Mouse (Mus musculus) stomach, postnatal 0 days (tissue): ENCODE data around the gene Etv5. TPM values are rescaled to one million over a fixed set of nuclear protein-coding genes. Genes with fewer than 3 reads are reported as not detected.
A peak's percentile ranks its signal among the peaks of the same experiment; 100 is the strongest.

Experiments
- ATAC-seq: fragments of 200-750 bp; cut with Nextera tagmentation; 2 replicates; pipeline ENCODE4 v1.8.0; 2017; ENCODE audit not compliant: low FRiP score, low TSS enrichment
- DNase-seq: peaks from one replicate; pipeline ENCODE4 v3.0.0-alpha.2; 2016; ENCODE audit warnings: low spot score
- H3K27ac ChIP-seq: fragments of 300-500 bp; sonication (generic); replicated peaks from 2 replicates; pipeline ENCODE4 v1.5.1; 2014; ENCODE audit warnings: mild to moderate bottlenecking, control low read depth
- H3K27me3 ChIP-seq: fragments of 300-500 bp; sonication (generic); 2 replicates; pipeline ENCODE4 v1.6.1; 2014; ENCODE audit warnings: low read length; ENCODE audit not compliant: control insufficient read depth, insufficient read depth
- H3K36me3 ChIP-seq: fragments of 300-500 bp; sonication (generic); 2 replicates; pipeline ENCODE4 v1.6.1; 2014; ENCODE audit warnings: low read length, mixed read lengths; ENCODE audit not compliant: control insufficient read depth, insufficient read depth
- H3K4me1 ChIP-seq: fragments of 300-500 bp; sonication (generic); replicated peaks from 2 replicates; pipeline ENCODE4 v1.6.1; 2014; ENCODE audit warnings: antibody characterized with exemption; ENCODE audit not compliant: control insufficient read depth, insufficient read depth
- H3K4me2 ChIP-seq: fragments of 300-500 bp; sonication (generic); replicated peaks from 2 replicates; pipeline ENCODE4 v1.6.1; 2014; ENCODE audit warnings: low read depth, mild to moderate bottlenecking, control low read depth, moderate library complexity
- H3K4me3 ChIP-seq: fragments of 300-500 bp; sonication (generic); 2 replicates; pipeline ENCODE4 v1.5.1; 2014; ENCODE audit warnings: low read depth, low read length, control low read depth
- H3K9ac ChIP-seq: fragments of 300-500 bp; sonication (generic); 2 replicates; pipeline ENCODE4 v1.6.1; 2014; ENCODE audit warnings: mild to moderate bottlenecking, low read length, control low read depth, mixed read lengths
- H3K9me3 ChIP-seq: fragments of 300-500 bp; sonication (generic); 2 replicates; pipeline ENCODE4 v1.6.1; 2016; ENCODE audit warnings: low read length; ENCODE audit not compliant: control insufficient read depth
- CTCF ChIP-seq: IDR thresholded peaks from 2 replicates; pipeline ENCODE4 v1.5.1; 2016; ENCODE audit warnings: antibody characterized with exemption, low read depth, mild to moderate bottlenecking, moderate library complexity
- EP300 ChIP-seq: optimal IDR thresholded peaks from 2 replicates; pipeline ENCODE3; 2016; ENCODE audit warnings: antibody characterized with exemption
- WGBS: fragments of 180-500 bp; shearing (Covaris S2); extraction: QIAGEN DNeasy Blood & Tissue Kit; methylation state at CpG from one replicate; pipeline ENCODE4 v1.1.7; 2014; 5-methylcytosine and 5-hydroxymethylcytosine counted together
- polyA plus RNA-seq: library from polyadenylated mRNA; unstranded; fragments of >200 nt; fragmentation: Nextera tagmentation; extraction: Ambion mirVana; gene quantifications from 2 replicates; pipeline ENCODE4 v1.2.1, GENCODE M21; 2015

Etv5 gene
- polyA plus RNA-seq, 1 experiment from 2014 or later = 6.0 TPM

- ATAC-seq = no peak
- no peak for TF ChIP-seq EP300
- no peak for TF ChIP-seq CTCF
- H3K4me1 ChIP-seq = no peaks in the 10 kb centered on the region
- WGBS = 68% methylated on average over 11 of the region's 11 CpGs
- H3K27me3 ChIP-seq = no peaks in the 10 kb centered on the region
- DNase-seq = no peak
- H3K4me2 ChIP-seq = no peak overlapping the region
- H3K9ac ChIP-seq = no peak overlapping the region
- H3K27ac ChIP-seq = no peak overlapping the region
- no peaks in the 10 kb centered on the region for H3K9me3 ChIP-seq
- no peak overlapping the region for H3K4me3 ChIP-seq
- no peaks in the 10 kb centered on the region for H3K36me3 ChIP-seq
These were observed 26.9 kb upstream of the Etv5 start for GRCm38 (mm10) chr16:22466381-22466780.

GRCm38 (mm10) chr16:22462220-22462619 lies 22.7 kb upstream of the Etv5 start:
- H3K36me3 ChIP-seq = no peaks in the 10 kb centered on the region
- H3K27me3 ChIP-seq = no peaks in the 10 kb centered on the region
- H3K4me3 ChIP-seq = no peak overlapping the region
- no peaks in the 10 kb centered on the region for H3K4me1 ChIP-seq
- no peak overlapping the region for H3K9ac ChIP-seq
- TF ChIP-seq CTCF (no peak), EP300 (no peak)
- no peak overlapping the region for H3K4me2 ChIP-seq
- WGBS = 86% methylated on average over 3 of the region's 3 CpGs
- H3K27ac ChIP-seq = no peak overlapping the region
- DNase-seq (no peak), ATAC-seq (no peak)
- no peaks in the 10 kb centered on the region for H3K9me3 ChIP-seq

GRCm38 (mm10) chr16:22461728-22462127 lies 22.2 kb upstream of the Etv5 start:
- Histone ChIP-seq H3K4me1 (no peaks in the 10 kb centered on the region), H3K9ac (no peak overlapping the region), H3K27me3 (no peaks in the 10 kb centered on the region), H3K27ac (no peak overlapping the region), H3K4me2 (no peak overlapping the region), H3K9me3 (no peaks in the 10 kb centered on the region), H3K4me3 (no peak overlapping the region), H3K36me3 (no peaks in the 10 kb centered on the region)
- ATAC-seq (no peak), DNase-seq (no peak)
- WGBS = 58% methylated on average over 6 of the region's 6 CpGs
- no peak for TF ChIP-seq CTCF
- no peak for TF ChIP-seq EP300

GRCm38 (mm10) chr16:22460960-22461359 lies 21.4 kb upstream of the Etv5 start:
- Histone ChIP-seq H3K4me3 (no peak overlapping the region), H3K27ac (no peak overlapping the region), H3K36me3 (no peaks in the 10 kb centered on the region), H3K4me2 (no peak overlapping the region), H3K27me3 (no peaks in the 10 kb centered on the region), H3K4me1 (no peaks in the 10 kb centered on the region), H3K9me3 (no peaks in the 10 kb centered on the region), H3K9ac (no peak overlapping the region)
- DNase-seq (no peak), ATAC-seq (no peak)
- no peak for TF ChIP-seq CTCF
- no peak for TF ChIP-seq EP300
- 67% methylated on average over 1 of the region's 1 CpGs for WGBS

GRCm38 (mm10) chr16:22452082-22452481 lies 12.6 kb upstream of the Etv5 start:
- DNase-seq (peak; percentile 68), ATAC-seq (peak; percentile 85)
- TF ChIP-seq CTCF = no peak
- TF ChIP-seq EP300 = no peak
- WGBS = 56% methylated on average over 9 of the region's 9 CpGs
- Histone ChIP-seq H3K4me1 (no peaks in the 10 kb centered on the region), H3K36me3 (no peaks in the 10 kb centered on the region), H3K27me3 (no peaks in the 10 kb centered on the region), H3K4me3 (no peak overlapping the region), H3K27ac (no peak overlapping the region), H3K4me2 (no peak overlapping the region), H3K9ac (no peak overlapping the region), H3K9me3 (no peaks in the 10 kb centered on the region)

GRCm38 (mm10) chr16:22448093-22448492 lies 8.6 kb upstream of the Etv5 start:
- TF ChIP-seq EP300 (no peak), CTCF (no peak)
- 82% methylated on average over 6 of the region's 6 CpGs for WGBS
- H3K4me3 ChIP-seq = no peak overlapping the region
- no peaks in the 10 kb centered on the region for H3K4me1 ChIP-seq
- H3K9me3 ChIP-seq = no peaks in the 10 kb centered on the region
- DNase-seq = no peak
- H3K9ac ChIP-seq = no peak overlapping the region
- no peak for ATAC-seq
- no peak overlapping the region for H3K4me2 ChIP-seq
- no peak overlapping the region for H3K27ac ChIP-seq
- no peaks in the 10 kb centered on the region for H3K36me3 ChIP-seq
- H3K27me3 ChIP-seq = no peaks in the 10 kb centered on the region
